Mouse (Mus musculus) frontal cortex, postnatal 25 days (tissue): ENCODE results near the gene Armc10.
"Not testable (repeated sequence)": the region's sequence is repeated elsewhere in the genome, so short reads cannot be mapped to it uniquely, and the experiment has no call there.

Experiments used
- DNase-seq, 2 experiments: peaks; one replicate each; pipeline ENCODE4 v3.0.0; 2022; ENCODE audit warnings: low spot score in 2 of 2

Gene Armc10

DNA sequence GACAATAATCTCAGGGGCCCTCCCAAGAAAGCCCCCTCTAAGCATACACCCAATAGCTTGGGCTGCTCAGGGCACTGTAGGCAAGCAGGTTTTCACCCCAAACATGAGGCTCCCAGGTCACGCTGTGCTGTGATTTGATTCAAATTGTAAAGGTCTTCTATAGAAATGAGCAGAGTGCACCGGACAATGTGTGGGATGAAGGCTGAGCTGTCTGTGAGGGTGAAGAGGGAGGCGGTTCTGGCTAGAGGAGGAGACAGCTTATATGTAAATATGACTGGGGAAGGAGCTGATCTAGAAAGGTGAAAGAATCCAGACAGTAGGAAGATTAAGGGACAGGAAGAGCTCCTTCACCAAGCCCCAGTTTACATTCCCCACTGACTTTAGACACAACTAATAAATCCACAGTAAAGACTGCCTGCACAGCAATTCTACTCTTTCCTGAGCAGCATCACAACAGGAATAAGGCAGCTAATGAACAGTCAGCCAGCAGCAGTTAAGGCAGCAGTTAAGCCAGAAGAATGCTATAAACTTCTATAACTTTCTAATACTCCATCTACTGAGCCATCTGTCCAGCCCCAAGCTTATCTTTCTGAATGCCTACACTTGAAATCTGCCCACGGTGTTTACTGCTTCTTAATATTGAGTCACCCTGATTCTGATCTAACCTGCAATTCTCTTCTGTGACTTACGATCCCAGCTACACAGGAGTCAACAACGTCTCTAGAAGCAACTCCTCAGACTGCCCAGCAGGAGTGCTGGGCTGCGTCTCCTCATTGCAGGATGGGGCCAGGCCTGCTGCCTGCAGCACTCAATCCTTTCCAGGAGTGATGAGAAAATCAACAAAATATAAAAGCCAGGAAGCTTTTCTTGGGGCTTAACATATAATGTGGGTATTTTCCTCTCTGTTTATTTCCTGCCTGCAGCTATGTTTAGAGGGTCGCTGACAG, 21.9 kb downstream of the Armc10 start:
- no peak for DNase-seq

DNA sequence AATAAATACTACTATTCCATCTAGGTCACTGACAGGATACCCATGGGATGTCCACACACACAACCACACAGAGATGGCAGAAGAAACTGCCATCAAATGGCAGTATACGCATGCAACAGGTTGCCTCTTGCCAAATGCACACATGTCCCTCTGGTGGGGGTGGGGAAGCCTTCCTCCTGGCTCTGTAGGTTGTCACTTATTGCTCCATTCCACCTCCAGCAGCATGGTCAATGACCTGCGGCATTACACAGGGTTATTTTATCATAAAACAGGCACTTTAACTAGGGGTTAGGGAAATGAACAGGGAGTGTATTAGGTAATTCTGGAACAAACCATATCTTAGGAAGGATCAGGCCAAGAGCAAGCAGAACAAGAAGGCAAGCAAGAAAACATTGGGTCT, 23.7 kb downstream of the Armc10 start:
- DNase-seq: no peak

DNA sequence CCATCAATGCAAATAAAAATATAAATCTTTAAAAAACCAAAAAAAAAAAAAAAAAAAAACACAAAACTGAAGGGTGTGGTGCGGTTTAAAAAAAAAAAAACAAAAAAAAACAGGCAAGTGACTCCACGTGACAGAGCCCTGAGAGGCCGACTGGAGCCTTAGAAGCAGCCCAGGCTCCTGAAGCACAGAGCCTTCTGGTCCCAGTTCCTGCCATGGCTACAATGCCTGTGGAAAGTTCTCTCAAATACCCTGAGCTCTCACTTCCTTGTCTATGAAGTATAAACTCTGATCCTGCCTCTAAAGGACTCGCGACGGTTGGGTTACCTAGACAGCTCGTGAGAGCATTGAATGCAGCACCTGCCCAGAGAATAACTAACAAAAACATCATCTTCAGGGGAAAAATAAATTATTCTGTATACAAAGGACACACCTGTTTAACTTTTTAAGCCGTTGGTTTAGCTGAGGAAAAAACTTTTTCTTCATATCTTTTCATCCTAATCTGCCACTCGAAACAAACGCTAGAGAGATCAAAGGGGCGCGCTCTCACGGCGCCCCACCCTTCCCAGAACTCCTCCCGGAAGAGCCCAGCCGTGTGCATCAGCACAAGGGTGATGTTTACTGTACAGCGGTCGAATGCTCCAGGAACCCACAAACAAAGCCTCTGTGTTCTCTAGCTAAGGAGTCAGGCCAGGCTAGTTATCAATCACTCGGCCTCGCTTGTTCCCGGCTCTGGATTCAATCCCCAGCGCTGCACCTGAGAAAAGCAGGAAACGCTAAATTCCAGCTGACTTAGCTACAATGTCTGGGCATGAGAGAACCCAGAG, 27.4 kb downstream of the Armc10 start:
- DNase-seq: no peak

DNA sequence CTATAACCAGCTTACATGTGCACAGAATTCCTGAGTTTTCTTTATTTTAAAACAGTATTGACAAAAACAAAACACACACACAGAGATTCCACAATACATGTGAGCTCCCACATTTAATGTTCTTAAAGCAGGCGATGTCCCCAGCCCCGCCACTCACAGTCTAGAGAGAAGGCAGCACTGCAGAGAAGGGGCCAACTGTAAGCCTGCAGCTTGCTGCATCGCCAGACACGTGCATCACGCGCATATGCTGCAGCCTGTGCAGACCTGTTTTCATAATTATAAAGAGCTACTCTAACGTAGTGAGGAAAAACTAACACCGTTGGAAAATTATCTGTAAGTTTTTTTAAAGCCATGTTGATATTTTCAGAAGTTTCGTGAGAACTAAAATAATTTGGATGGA, 28.1 kb downstream of the Armc10 start:
- DNase-seq: no peak

DNA sequence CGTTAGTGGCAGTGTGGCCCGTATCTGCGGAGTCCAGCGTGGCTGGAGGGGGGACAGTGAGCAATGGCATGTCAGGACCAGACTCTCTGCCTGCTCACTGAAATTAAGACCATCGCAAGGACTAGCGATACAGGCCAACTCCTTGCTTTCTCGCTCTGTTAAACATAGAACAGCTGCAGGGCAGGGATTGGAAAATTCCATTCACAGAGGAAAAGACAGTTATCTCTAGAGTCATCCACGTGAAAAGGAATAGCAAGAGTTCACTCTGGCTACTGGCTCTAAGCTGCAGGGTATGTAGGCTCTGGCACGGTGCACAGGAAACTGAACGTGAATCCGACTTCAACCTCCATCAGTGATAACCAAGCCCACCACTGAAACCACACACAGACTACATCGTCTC, 29.4 kb downstream of the Armc10 start:
- no peak for DNase-seq

DNA sequence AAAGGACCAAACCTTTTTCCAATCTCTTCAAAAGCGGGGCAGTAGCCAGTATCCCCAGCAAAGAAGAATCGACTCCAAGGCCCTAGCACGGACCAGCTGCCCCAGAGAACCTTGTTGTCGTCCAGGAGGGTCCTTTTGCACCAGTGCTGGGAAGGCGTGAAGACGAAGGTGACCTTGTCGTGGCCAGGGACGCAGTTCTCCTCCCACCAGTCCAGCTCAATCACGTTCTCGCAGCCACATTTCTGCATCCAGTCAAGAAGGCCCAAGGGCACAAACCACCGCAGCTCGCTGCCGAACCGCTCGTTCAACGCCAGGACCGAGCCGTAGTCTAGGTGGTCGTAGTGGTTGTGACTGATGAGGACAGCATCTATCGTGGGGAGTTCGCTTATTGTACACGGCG, 29.9 kb downstream of the Armc10 start:
- DNase-seq: no peak

DNA sequence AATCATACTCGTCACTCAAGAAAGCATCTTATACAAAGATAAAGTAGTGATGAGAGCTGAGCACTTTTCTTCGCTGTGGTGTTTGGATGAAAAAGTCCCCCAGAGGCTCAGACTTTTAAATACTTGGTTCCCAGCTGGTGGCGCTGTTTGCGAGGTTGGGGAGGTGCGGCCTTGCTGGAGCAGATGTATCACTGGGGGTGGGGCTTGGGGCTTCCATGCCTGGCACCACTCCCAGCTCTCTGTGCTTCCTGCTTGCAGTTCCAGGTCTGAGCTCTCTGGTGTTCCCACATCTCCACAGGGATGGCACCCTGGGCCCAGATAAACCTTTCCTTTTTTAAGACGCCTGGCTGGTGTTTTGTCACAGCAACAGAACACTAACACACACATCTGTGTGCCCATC, 32.3 kb downstream of the Armc10 start:
- DNase-seq: no peak

DNA sequence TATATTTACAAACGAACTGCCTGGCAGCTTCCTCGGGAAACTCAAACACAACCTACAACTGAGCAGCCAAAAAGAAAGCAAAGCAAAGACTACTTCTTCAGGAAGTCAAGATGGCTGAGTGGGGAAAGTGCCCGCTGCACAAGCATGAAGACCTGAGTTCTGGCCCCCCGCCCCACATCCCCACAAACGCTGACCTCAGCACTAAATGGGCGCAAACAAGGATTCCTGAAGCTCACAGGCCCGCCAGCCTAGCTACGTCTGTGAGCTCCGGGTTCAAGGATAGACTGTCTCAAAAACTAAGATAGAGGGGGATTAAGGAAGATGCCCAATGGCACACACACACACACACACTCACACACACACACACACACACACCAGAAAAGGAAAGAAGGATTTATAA, 32.8 kb downstream of the Armc10 start:
- no peak for DNase-seq

DNA sequence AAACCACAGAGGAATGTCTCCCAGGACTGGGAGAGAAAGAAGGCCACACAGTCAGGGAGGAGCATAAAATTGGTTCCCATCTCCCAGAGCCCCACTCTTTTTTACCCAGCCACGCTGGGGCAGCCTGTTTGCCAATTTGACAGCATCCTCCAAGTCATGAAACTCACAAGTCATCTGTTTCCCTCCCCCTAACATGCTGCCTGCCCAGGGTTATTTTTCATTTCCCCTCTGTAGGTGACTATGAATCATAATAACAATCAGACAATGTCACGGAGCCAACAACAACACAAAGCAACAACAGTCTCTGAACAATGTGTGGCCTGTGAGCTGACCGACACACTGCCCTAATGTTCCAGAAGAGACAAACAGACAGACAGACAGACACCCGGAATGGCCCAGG, 34.4 kb downstream of the Armc10 start:
- DNase-seq: no peak

DNA sequence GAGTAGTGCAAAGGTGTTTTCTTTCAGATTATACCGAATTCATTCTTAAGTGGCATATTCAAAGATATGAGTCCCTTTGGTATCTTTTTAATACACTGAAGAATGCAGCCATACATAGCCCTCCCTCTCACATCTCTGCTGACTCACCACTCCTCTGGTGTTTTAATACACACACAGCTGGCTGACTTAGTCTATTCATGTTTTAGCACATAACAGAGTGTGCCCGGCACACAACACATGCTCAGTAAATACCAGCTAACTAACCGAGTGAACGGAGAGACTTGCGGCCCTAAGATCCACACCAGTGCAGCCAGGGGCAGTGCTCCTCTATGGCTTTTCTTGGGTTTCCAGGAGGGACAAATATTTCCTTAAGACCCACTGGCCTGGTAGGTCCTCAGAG, 35.3 kb downstream of the Armc10 start:
- no peak for DNase-seq

DNA sequence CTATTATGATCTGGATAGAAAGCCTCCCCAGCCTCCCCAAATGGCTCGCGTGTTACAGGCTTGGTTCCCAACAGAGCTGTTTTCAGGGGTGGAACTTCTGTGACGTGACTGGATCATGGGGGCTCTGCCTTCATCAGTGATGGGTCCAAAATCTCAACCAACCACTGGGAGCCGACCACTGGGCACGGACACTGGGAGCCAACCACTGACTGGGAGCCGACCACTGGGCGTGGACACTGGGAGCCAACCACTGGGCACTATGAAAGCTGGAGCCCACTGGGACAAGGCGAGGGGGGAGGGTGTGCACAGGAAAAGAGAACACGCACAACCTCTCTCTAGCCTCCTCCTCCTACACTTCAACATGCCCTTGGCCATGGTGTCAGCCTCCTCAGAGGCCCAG, 38.2 kb downstream of the Armc10 start:
- DNase-seq: no peak

DNA sequence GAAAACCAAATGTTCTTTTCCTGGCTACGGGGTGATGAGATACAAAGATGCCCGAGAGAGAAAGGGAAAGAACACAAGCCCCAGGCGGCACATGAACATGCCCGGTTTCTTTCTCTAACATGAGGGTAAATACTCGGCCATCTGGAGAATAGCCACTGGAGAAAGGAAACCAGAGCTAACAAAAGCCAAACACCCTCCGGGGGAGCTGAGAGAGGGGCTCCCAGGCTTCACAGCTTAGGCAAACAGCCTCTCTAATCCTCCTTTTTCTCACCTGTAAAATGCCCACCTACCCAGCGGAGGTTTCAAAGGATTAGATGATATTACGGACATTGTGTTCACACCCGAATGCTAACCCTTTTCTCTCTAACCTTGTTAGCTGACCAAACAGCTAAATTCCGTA, 39.4 kb downstream of the Armc10 start:
- no peak for DNase-seq

DNA sequence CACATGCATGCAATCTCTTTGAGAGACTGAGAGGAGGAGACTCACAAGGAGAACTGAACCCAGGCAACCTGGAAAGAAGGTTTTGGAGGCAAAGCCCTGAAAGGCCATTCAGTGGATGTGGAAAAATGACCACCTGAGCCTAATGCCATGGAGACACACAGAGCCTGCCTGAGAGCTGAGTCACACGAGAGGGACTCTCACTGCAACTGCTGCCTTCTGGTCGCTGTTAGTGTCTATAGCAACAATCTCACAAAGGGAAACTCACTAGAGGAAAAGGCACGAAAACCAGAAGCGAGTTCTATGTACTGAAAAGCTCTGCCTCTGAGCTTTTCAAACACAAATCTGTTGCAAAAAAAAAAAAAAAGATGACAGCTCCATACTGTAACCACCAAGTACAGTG, 41.4 kb downstream of the Armc10 start:
- DNase-seq: no peak

DNA sequence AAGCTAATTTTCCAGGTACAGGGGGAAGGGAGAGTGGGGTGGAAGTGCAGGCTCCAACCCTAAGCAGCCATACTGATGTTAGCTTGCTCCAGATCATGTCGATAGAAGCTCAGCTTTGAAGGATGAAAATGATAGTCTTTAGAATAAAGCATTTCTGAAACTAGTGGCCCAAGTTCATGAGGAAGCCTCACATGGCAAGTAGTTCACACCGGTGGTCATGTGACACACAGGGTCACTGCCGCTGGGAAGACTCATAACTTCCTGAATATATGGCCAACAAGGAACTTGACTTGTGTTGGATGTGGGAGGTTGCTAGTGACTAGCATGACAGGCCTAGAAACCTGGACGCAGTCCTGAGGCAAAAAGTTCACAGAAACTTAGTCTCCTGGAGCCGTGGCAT, 46.6 kb downstream of the Armc10 start:
- no peak for DNase-seq

DNA sequence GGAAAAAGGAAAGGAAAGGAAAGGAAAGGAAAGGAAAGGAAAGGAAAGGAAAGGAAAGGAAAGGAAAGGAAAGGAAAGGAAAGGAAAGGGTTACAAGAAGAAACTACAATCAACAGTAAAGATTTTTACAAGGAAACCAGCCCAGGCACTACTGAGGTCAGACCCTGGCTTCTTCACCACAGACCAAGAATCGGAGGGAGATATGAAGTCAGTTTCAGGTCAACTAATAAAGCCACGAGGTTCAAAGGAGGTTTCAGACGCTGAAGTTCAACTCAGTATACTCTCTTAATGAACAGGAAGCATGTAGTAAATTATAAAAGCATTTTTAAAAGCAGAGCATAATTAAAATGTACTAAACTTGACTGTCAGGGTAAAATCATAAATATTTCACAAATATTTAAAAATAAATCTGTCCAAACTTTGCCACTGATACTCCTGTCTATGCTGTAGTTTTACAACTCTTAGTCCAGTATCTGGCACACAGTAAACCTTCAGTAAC, 47.8 kb downstream of the Armc10 start:
- no peak for DNase-seq

DNA sequence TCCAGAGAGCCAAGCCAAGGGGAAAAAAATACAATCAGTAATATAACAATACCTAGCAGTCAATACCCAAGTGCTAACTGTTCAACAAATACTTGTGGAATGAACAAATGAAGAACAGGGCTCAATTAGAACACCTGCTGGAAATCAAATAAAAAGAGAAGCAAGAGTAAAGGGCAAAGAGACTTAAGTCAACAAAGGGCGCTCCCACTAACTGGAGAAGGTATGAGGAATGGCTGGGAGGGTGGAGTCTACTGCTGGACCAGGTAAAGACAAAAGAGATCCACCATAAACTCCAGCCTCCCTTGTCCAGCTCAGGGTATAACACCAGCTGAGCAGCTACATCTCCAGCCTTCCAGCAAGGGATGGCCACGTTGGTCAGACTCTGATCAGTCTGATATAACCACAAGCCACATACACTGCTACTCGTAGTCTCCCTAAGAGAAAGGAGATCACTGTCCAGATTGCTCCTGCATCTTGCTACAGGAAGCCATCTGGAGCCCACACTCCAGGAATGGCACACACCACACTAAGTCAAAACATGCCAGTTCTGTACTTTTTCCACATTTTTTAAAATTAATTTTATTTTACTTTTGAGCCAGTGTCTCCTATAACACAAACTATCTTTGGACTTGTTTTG, 49.4 kb downstream of the Armc10 start:
- DNase-seq: no peak

DNA sequence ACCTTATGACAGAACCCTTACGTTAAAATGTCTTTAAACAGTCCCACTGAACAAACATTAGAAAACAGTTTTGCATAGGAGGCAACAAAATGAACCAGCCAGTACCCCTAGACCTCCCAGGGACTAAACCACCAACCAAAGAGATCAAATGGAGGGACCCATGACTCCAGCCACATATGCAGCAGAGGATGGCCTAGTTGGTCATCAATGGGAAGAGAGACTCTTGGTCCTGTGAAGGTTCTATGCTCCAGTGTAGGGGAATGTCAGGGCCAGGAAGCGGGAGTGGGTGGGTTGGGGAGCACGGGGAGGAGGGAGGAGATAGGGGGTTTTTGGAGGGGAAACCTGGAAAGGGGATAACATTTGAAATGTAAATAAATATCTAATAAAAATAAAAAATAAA, 53.9 kb downstream of the Armc10 start:
- not testable (repeated sequence) for DNase-seq

DNA sequence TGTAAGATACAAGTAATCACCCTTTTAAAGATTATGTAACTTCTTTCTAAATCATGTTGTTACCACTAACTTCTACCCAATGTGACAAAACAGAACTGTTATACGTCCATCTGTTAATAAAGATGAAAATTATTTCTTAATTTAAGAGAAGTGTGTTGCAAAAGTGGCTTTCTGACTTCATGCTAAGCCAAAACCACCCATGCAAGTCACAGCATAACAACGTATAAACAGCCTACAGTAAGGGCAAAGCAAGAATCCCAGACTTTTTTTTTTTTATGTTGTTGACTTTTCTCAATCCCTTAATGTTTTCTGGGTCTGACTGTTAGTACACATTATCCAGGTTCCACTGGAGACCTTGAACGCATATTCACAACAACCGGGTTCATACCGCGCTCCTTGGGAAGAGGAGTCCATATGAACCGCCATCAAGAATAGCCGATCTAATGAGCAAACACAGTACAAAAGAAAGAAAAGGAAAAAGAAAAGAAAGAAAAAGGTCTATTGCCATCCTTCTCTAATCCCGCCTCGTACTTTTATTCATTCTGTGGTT, 54.7 kb downstream of the Armc10 start:
- no peak for DNase-seq

DNA sequence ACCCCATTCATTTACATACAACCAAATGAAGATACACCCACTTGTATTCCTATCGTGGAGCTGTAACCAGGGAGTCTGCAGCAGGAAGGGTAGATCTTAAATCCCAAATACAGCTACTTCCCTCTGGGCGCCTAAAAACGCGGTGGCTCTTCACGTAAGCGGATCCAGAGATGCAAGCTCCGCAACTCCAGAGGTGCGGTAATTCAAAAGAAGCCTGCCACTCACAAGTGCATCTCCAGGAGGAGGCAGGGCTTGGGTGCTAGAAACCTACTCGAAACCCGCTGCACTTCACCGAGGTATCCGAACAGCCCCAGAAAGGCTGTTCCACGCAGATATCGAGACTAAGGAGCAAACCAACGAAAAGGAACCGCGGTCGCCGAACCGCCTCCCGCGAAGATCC, 55.3 kb downstream of the Armc10 start:
- no peak for DNase-seq

DNA sequence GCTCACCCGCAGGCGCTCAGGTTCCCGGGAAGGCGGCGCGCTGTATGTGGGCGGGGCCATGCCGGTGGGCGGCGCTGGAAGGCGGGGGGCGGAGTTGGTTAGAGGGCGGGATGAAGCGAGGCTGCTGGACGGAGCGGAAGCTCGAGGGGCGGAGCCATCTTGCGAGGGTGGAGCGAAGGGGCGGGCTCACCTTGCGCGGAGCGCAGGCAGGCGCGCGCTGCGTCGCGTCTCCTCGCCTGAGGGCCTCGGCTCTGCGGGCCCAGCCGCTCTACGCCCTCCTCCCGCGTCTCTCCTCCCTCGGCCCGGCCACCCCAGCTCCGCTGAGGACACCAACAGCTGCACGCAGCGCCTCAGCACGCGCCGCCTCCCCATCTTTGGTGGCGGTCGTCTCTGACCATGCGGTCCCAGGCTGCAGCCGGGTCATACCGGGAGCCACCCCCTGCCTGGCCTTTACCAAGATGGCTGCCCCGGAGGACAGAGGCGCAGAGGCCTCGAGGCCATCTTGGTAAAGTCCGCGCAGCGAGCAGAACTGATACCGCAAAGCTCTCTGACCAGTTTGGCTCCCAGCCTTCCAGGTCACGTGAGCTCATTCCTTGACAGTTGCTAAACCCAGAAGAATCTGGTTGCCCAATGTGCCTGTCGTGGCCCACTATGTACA, 55.9 kb downstream of the Armc10 start, which contains the start of gene Napepld:
Gene Napepld (minus strand): TSS at position 46 of the 658 bp plus-strand sequence.
- peak; percentile 95 to 98 for DNase-seq

DNA sequence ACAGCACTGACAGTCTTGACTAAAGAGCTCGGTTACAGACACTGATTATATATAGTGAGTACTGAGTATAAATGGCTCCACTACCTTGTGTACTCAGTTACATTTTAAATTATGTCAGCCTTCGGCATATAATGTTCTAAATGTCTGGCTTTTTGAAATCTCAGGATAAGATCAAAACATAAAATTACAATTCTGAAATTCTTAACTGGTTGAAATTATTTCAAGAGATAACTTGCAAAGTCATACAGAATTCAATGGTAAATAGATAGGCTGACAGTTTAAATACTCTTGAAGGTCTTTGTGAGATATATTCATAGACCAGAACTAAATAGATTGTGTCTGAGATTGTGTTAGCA, 56.4 kb downstream of the Armc10 start:
- no peak for DNase-seq
